Mouse (Mus musculus) left cerebral cortex, adult 2 months (tissue): Measurements from ENCODE around the gene Tmem229b. TPM values are rescaled to one million over a fixed set of nuclear protein-coding genes. Genes with fewer than 3 reads are reported as not detected.

Experiments used
- DNase-seq, 2 experiments: peaks; one replicate each; pipeline ENCODE4 v3.0.0; 2021 to 2022; ENCODE audit warnings: low spot score in 2 of 2, mixed read lengths in 1 of 2; ENCODE audit errors: extremely low spot score in 1 of 2
- H3K27ac ChIP-seq: fragments of 200-600 bp; 2 replicates; pipeline ENCODE4 v1.8.1; 2022
- H3K4me3 ChIP-seq: fragments of 200-600 bp; 2 replicates; pipeline ENCODE4 v1.8.1; 2022
- CTCF ChIP-seq: fragments of 200-600 bp; IDR thresholded peaks from 2 replicates; pipeline ENCODE4 v1.8.1; 2022; ENCODE audit warnings: antibody characterized with exemption, mild to moderate bottlenecking, moderate library complexity
- intact Hi-C: fragments of 180-260 bp; cut with DNase I; formaldehyde crosslinking; loops from one replicate; pipeline ENCODE4 v1.15.1; 2025
- total RNA-seq, 2 experiments: library from RNA; stranded (reverse); gene quantifications; 2 replicates each; pipeline ENCODE4 v1.2.3; 2021

Tmem229b gene
- total RNA-seq, 2 experiments from 2014 or later = 24.7 to 33.1 TPM

GRCm38 (mm10) chr12:78914458-78914857, 93.0 kb downstream of the Tmem229b start:
- no peak for DNase-seq
- H3K4me3 ChIP-seq = no peak overlapping the region
- H3K27ac ChIP-seq = no peak overlapping the region
- intact Hi-C loops = no loop called here
- no peak for TF ChIP-seq CTCF

Other genes with a start within 250 kb of the Tmem229b start
- 100 to 1,000 TPM; 274 to 294 TPM for gene Atp6v1d, start 146.0 kb downstream of the Tmem229b start, total RNA-seq
- 10 to 100 TPM; 44.8 to 51.8 TPM for gene Eif2s1, start 145.8 kb downstream of the Tmem229b start, total RNA-seq
- gene Plek2, start 100.7 kb downstream of the Tmem229b start, total RNA-seq = under 1 TPM in 1 of 2 experiments, not detected in 1; 0.36 TPM
- 10 to 100 TPM in 1 of 2 experiments, 1 to 10 TPM in 1; 9.1 to 12.1 TPM for gene Plekhh1, start 21.5 kb upstream of the Tmem229b start, total RNA-seq
- 10 to 100 TPM in 1 of 2 experiments, 1 to 10 TPM in 1; 9.7 to 10.3 TPM for gene Pigh, start 82.0 kb upstream of the Tmem229b start, total RNA-seq
- gene Arg2, start 123.2 kb upstream of the Tmem229b start, total RNA-seq = 1 to 10 TPM; 2.2 to 2.3 TPM
- gene Vti1b, start 165.0 kb upstream of the Tmem229b start, total RNA-seq = 100 to 1,000 TPM; 247 to 256 TPM
- gene Rdh11, start 184.7 kb upstream of the Tmem229b start, total RNA-seq = 10 to 100 TPM; 19.3 to 20.9 TPM
- 1 to 10 TPM; 1.8 to 2.1 TPM for gene Rdh12, start 201.3 kb upstream of the Tmem229b start, total RNA-seq